Mouse (Mus musculus) forelimb bud, embryonic 11.5 days (tissue): ENCODE results near the gene Cyct.

ENCODE experiments used
- DNase-seq: peaks from one replicate; pipeline ENCODE4 v3.0.0-alpha.2; 2012; ENCODE audit warnings: low read depth, low spot score

The Cyct gene

GRCm38 (mm10) chr2:76338215-76339156 is 21.8 kb downstream of the Cyct start, which contains the start of gene Pde11a:
Gene Pde11a (minus strand): TSS chr2:76338774.
- DNase-seq, result peak; percentile 26

- DNase-seq, result no peak
Observed at GRCm38 (mm10) chr2:76334596-76334995, 25.7 kb downstream of the Cyct start.

- no peak for DNase-seq
Observed at GRCm38 (mm10) chr2:76332161-76332805, 28.0 kb downstream of the Cyct start.

GRCm38 (mm10) chr2:76330081-76330480 is 30.2 kb downstream of the Cyct start:
- no peak for DNase-seq

- DNase-seq, result no peak
Observed at GRCm38 (mm10) chr2:76326161-76326560, 34.1 kb downstream of the Cyct start.

- DNase-seq, result no peak
Observed at GRCm38 (mm10) chr2:76324463-76324862, 35.8 kb downstream of the Cyct start.

GRCm38 (mm10) chr2:76323185-76323875 is 36.9 kb downstream of the Cyct start:
- DNase-seq, result no peak

GRCm38 (mm10) chr2:76320336-76320735 is 39.9 kb downstream of the Cyct start:
- DNase-seq, result no peak

DNA sequence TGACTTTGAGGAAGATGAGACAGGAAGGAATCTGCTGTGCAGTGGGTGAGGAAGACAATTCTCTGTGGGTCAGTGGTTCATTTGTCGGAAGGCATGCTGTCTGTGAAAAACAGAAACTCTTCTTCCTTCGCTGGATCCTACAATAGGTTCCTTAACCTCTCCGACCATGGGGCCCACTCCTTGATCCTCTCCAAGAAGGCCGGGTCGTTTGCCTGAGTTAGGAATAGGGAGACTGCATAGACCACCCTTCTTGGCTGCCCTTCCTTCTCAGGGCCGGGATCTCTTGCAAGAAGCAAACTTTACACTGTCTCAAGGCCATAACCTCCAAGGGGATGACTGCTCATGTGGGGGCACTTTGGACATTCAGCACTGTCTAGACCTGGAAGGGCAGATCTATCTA is 41.0 kb downstream of the Cyct start:
- no peak for DNase-seq
